Mouse (Mus musculus): Measurements from ENCODE around the gene Oxt. TPM values are rescaled to one million over a fixed set of nuclear protein-coding genes. Genes with fewer than 3 reads are reported as not detected.

The Oxt gene
- polyA plus RNA-seq (2012; rRNA removed): 4.0 and 4.2 TPM in 2 replicates

DNA sequence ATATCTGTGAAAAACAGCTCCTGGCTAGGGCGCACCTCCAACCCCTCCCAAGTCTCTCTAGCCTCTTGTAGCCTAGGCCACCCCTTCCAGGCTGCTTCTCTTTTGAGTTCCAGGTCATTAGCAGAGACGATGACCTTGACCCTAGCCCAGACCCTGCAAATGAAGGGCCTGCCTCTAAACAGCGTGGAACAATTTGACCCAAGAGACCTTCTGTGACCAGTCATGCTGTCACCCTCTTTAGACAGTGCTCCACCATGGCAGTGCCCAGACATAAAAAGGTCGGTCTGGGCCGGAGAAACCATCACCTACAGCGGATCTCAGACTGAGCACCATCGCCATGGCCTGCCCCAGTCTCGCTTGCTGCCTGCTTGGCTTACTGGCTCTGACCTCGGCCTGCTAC, at the start of gene Oxt:
Oxt (plus strand) TSS at position 301 of the 400 bp plus-strand sequence.

DNA sequence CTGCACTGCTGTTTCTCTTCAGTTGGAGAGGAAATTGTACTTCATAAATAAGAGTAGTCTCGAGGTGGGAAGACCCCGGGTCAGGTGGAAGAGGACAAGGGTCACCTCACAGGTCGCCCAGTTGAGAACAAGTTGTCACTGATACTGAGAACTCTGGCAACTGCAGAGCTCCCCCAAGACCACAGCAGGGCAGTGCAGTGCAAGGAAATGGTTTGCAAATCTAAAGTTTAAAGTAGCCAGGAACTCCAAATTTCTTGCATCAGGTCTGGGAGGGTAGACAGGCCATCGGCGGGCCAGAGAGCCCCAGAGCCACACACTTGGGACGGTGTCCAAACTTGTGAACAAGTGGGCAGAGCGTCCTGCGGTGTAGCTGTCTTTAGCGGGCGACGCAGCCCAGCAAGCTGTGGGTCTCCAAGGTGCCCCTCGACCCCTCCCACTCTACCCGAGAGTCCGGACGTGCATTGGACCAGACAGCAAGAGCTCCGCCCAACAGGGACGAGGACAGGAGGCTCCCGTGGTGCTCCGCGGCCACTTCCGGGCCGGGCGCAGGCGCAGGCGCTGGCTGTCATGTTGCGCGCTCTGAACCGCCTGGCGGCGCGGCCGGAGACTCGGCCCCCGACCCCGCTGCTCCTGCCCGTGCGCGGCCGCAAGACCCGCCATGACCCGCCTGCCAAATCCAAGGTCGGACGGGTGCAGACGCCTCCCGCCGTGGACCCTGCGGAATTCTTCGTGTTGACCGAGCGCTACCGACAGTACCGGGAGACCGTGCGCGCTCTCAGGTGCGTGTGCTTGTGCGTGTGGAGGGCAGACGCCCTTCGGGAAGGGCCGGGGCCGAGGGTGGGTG, 12.5 kb upstream of the Oxt start, which contains the start of gene Mrps26:
Mrps26 (plus strand) TSS at position 531 of the 844 bp plus-strand sequence.

DNA sequence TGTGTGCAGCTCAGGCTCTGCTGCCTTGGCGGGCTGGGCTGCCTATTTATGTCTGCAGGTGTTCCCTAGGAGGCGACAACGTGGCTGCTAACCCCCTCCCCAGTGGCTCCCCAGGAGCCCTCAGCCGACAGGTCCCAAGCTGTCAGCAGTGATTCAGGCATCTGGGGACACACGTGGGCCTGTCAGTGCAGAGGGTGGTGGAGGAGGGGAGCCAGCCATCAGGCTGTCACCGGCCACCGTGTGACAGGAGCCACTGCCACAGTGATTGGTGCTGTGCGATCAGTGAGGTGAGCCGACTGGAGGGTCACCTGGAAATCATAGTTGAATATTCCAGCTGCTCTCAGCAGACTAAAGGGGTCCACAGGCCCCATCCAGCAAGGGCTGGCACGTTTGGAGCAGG, 6.6 kb downstream of the Oxt start, which contains the start of gene Avp:
Avp (minus strand) TSS at position 3 of the 400 bp plus-strand sequence.

Other genes starting within 250 kb of the Oxt start
- gene Cpxm1, start 178.6 kb upstream of the Oxt start, polyA plus RNA-seq (2012; rRNA removed): 18.4 and 21.4 TPM in 2 replicates
- gene Gm28372, start 170.9 kb upstream of the Oxt start, polyA plus RNA-seq (2012; rRNA removed): 0.03 TPM in 1 of 2 replicates, not detected in the other
- not detected in 2 replicates for gene 1700020A23Rik, start 170.9 kb upstream of the Oxt start, polyA plus RNA-seq (2012; rRNA removed)
- gene Tmem239, start 169.7 kb upstream of the Oxt start, polyA plus RNA-seq (2012; rRNA removed): not detected in 2 replicates
- gene Vps16, start 151.8 kb upstream of the Oxt start, polyA plus RNA-seq (2012; rRNA removed): 139 TPM in 2 replicates
- 28.2 and 29.6 TPM in 2 replicates for gene Pced1a, start 151.5 kb upstream of the Oxt start, polyA plus RNA-seq (2012; rRNA removed)
- gene Ptpra, start 125.9 kb upstream of the Oxt start, polyA plus RNA-seq (2012; rRNA removed): 154 and 156 TPM in 2 replicates
- 76.3 and 83.1 TPM in 2 replicates for gene Mrps26, start 12.4 kb upstream of the Oxt start, polyA plus RNA-seq (2012; rRNA removed)
- 40.9 and 60.2 TPM in 2 replicates for gene Avp, start 6.4 kb downstream of the Oxt start, polyA plus RNA-seq (2012; rRNA removed)
- 4.5 and 4.9 TPM in 2 replicates for gene Fastkd5, start 53.9 kb downstream of the Oxt start, polyA plus RNA-seq (2012; rRNA removed)
- 8.1 and 8.2 TPM in 2 replicates for gene Ubox5, start 53.9 kb downstream of the Oxt start, polyA plus RNA-seq (2012; rRNA removed)
- 38.5 and 38.8 TPM in 2 replicates for gene Lzts3, start 66.6 kb downstream of the Oxt start, polyA plus RNA-seq (2012; rRNA removed)
- 56.4 and 63.3 TPM in 2 replicates for gene Ddrgk1, start 88.5 kb downstream of the Oxt start, polyA plus RNA-seq (2012; rRNA removed)
- 96.6 and 106 TPM in 2 replicates for gene Itpa, start 91.4 kb downstream of the Oxt start, polyA plus RNA-seq (2012; rRNA removed)
- gene Slc4a11, start 121.3 kb downstream of the Oxt start, polyA plus RNA-seq (2012; rRNA removed): 1.0 and 1.1 TPM in 2 replicates